Mouse (Mus musculus) C2C12 (cell line): ENCODE data around the gene Ptprt. TPM values are rescaled to one million over a fixed set of nuclear protein-coding genes. Genes with fewer than 3 reads are reported as not detected.

Experiments
- H3K27me3 ChIP-seq: one replicate; pipeline ENCODE4 v1.6.1; 2011; ENCODE audit not compliant: control insufficient read depth, insufficient read depth, insufficient read length
- H3K36me3 ChIP-seq: one replicate; pipeline ENCODE4 v1.6.1; 2011; ENCODE audit not compliant: control insufficient read depth, insufficient read depth
- H3K4me3 ChIP-seq: one replicate; pipeline ENCODE4 v1.5.1; 2011; ENCODE audit warnings: mild to moderate bottlenecking, control low read depth; ENCODE audit not compliant: poor library complexity, insufficient read depth, severe bottlenecking
- H3K79me2 ChIP-seq: one replicate; pipeline ENCODE4 v1.6.1; 2011; ENCODE audit not compliant: control insufficient read depth, insufficient read depth
- H3K79me3 ChIP-seq: one replicate; pipeline ENCODE4 v1.6.1; 2011; ENCODE audit warnings: low read depth, control low read depth
- H3ac ChIP-seq: one replicate; pipeline ENCODE3; 2011; ENCODE audit warnings: low read depth; ENCODE audit not compliant: control insufficient read depth, insufficient read length
- CEBPB ChIP-seq: IDR thresholded peaks from one replicate; pipeline ENCODE4 v1.6.1; 2011; ENCODE audit warnings: low read depth, mild to moderate bottlenecking, control low read depth, moderate library complexity
- CTCF ChIP-seq: IDR thresholded peaks from one replicate; pipeline ENCODE4 v1.5.1; 2011; ENCODE audit not compliant: control insufficient read depth, insufficient read depth, insufficient read length
- FOSL1 ChIP-seq: IDR thresholded peaks from one replicate; pipeline ENCODE4 v1.8.0; 2011; ENCODE audit warnings: mild to moderate bottlenecking, low read length; ENCODE audit not compliant: poor library complexity, insufficient read depth, severe bottlenecking
- MAX ChIP-seq: IDR thresholded peaks from one replicate; pipeline ENCODE4 v1.6.1; 2011; ENCODE audit warnings: mild to moderate bottlenecking, control low read depth
- MYOD1 ChIP-seq: IDR thresholded peaks from one replicate; pipeline ENCODE4 v1.6.1; 2011; ENCODE audit warnings: low read depth; ENCODE audit not compliant: control insufficient read depth, insufficient read length
- MYOG ChIP-seq: IDR thresholded peaks from one replicate; pipeline ENCODE4 v1.6.1; 2011; ENCODE audit not compliant: control insufficient read depth, insufficient read length; ENCODE audit errors: extremely low read depth
- USF1 ChIP-seq: IDR thresholded peaks from one replicate; pipeline ENCODE4 v1.6.1; 2011; ENCODE audit warnings: low read depth, mild to moderate bottlenecking, control low read depth, moderate library complexity
- polyA plus RNA-seq: library from polyadenylated mRNA; unstranded; fragments of >200 nt; fragmentation: generic; extraction: Trizol; gene quantifications from one replicate; pipeline ENCODE4 v1.2.1, GENCODE M21; 2012; ENCODE audit warnings: missing spikeins

Gene Ptprt
- polyA plus RNA-seq, 1 experiment: not detected

- Histone ChIP-seq H3K79me3 (no peaks in the 10 kb centered on the region), H3ac (no peak overlapping the region), H3K36me3 (no peaks in the 10 kb centered on the region), H3K79me2 (no peaks in the 10 kb centered on the region), H3K27me3 (peaks cover 30% of the 10 kb centered on the region), H3K4me3 (no peak overlapping the region)
- TF ChIP-seq MAX: no peak
- no peak for TF ChIP-seq USF1
- no peak for TF ChIP-seq FOSL1
- no peak for TF ChIP-seq MYOG
- TF ChIP-seq CEBPB: no peak
- no peak for TF ChIP-seq MYOD1
- TF ChIP-seq CTCF: no peak
These were observed 3.4 kb downstream of the Ptprt start for GRCm38 (mm10) chr2:162657541-162657940.

- peaks cover 2% of the 10 kb centered on the region for H3K27me3 ChIP-seq
- H3K79me3 ChIP-seq: no peaks in the 10 kb centered on the region
- no peak for TF ChIP-seq MYOG
- no peak for TF ChIP-seq CTCF
- TF ChIP-seq USF1: no peak
- TF ChIP-seq CEBPB: no peak
- no peak for TF ChIP-seq MAX
- no peak for TF ChIP-seq FOSL1
- no peak for TF ChIP-seq MYOD1
- no peak overlapping the region for H3ac ChIP-seq
- H3K4me3 ChIP-seq: no peak overlapping the region
- H3K36me3 ChIP-seq: no peaks in the 10 kb centered on the region
- no peaks in the 10 kb centered on the region for H3K79me2 ChIP-seq
These were observed 6.5 kb downstream of the Ptprt start for GRCm38 (mm10) chr2:162654416-162654815.

GRCm38 (mm10) chr2:162638676-162639075 lies 22.3 kb downstream of the Ptprt start:
- TF ChIP-seq MAX: no peak
- no peak for TF ChIP-seq MYOG
- no peak for TF ChIP-seq MYOD1
- TF ChIP-seq USF1: no peak
- no peak for TF ChIP-seq CEBPB
- TF ChIP-seq CTCF: no peak
- TF ChIP-seq FOSL1: no peak
- no peak overlapping the region for H3ac ChIP-seq
- no peak overlapping the region for H3K4me3 ChIP-seq
- no peaks in the 10 kb centered on the region for H3K79me2 ChIP-seq
- no peaks in the 10 kb centered on the region for H3K27me3 ChIP-seq
- no peaks in the 10 kb centered on the region for H3K79me3 ChIP-seq
- no peaks in the 10 kb centered on the region for H3K36me3 ChIP-seq

GRCm38 (mm10) chr2:162637537-162637936 lies 23.4 kb downstream of the Ptprt start:
- Histone ChIP-seq H3K36me3 (no peaks in the 10 kb centered on the region), H3K79me3 (no peaks in the 10 kb centered on the region), H3K27me3 (no peaks in the 10 kb centered on the region), H3ac (no peak overlapping the region), H3K79me2 (no peaks in the 10 kb centered on the region), H3K4me3 (no peak overlapping the region)
- TF ChIP-seq FOSL1: no peak
- no peak for TF ChIP-seq CEBPB
- no peak for TF ChIP-seq MAX
- no peak for TF ChIP-seq MYOD1
- TF ChIP-seq USF1: no peak
- TF ChIP-seq CTCF: no peak

- TF ChIP-seq MYOG: no peak
- no peak for TF ChIP-seq CTCF
- no peak for TF ChIP-seq MYOD1
- H3K27me3 ChIP-seq: no peaks in the 10 kb centered on the region
- H3K36me3 ChIP-seq: no peaks in the 10 kb centered on the region
- H3K79me2 ChIP-seq: no peaks in the 10 kb centered on the region
- no peaks in the 10 kb centered on the region for H3K79me3 ChIP-seq
- no peak overlapping the region for H3K4me3 ChIP-seq
- no peak overlapping the region for H3ac ChIP-seq
These were observed 24.4 kb downstream of the Ptprt start for GRCm38 (mm10) chr2:162636387-162637009.

- no peaks in the 10 kb centered on the region for H3K36me3 ChIP-seq
- no peaks in the 10 kb centered on the region for H3K79me2 ChIP-seq
- H3K79me3 ChIP-seq: no peaks in the 10 kb centered on the region
- H3ac ChIP-seq: no peak overlapping the region
- TF ChIP-seq FOSL1: no peak
- no peak for TF ChIP-seq MAX
- no peak for TF ChIP-seq CEBPB
- TF ChIP-seq USF1: no peak
- no peak for TF ChIP-seq MYOD1
- no peak for TF ChIP-seq CTCF
- TF ChIP-seq MYOG: no peak
- no peaks in the 10 kb centered on the region for H3K27me3 ChIP-seq
- H3K4me3 ChIP-seq: no peak overlapping the region
These were observed 26.0 kb downstream of the Ptprt start for GRCm38 (mm10) chr2:162634901-162635300.
